Mouse (Mus musculus) hindbrain, embryonic 12.5 days (tissue): ENCODE results near the gene Zbtb8a. TPM values are rescaled to one million over a fixed set of nuclear protein-coding genes. Genes with fewer than 3 reads are reported as not detected.

Experiments
- ATAC-seq: fragments of 200-750 bp; cut with Nextera tagmentation; 2 replicates; pipeline ENCODE4 v1.8.0; 2017; ENCODE audit warnings: moderate TSS enrichment; ENCODE audit not compliant: low FRiP score
- H3K27ac ChIP-seq: fragments of 300-500 bp; sonication (generic); 2 replicates; pipeline ENCODE4 v1.5.1; 2016; ENCODE audit warnings: mild to moderate bottlenecking
- H3K27me3 ChIP-seq: fragments of 300-500 bp; sonication (generic); 2 replicates; pipeline ENCODE4 v1.6.1; 2016; ENCODE audit warnings: mild to moderate bottlenecking
- H3K36me3 ChIP-seq: fragments of 300-500 bp; sonication (generic); 2 replicates; pipeline ENCODE4 v1.6.1; 2016; ENCODE audit warnings: mild to moderate bottlenecking
- H3K4me1 ChIP-seq: fragments of 300-500 bp; sonication (generic); 2 replicates; pipeline ENCODE4 v1.6.1; 2016
- H3K4me2 ChIP-seq: fragments of 300-500 bp; sonication (generic); replicated peaks from 2 replicates; pipeline ENCODE4 v1.6.1; 2016; ENCODE audit warnings: mild to moderate bottlenecking
- H3K4me3 ChIP-seq: fragments of 300-500 bp; sonication (generic); 2 replicates; pipeline ENCODE4 v1.5.1; 2016; ENCODE audit warnings: mild to moderate bottlenecking
- H3K9ac ChIP-seq: fragments of 300-500 bp; sonication (generic); 2 replicates; pipeline ENCODE4 v1.6.1; 2016; ENCODE audit warnings: mild to moderate bottlenecking, moderate library complexity
- H3K9me3 ChIP-seq: fragments of 300-500 bp; sonication (generic); replicated peaks from 2 replicates; pipeline ENCODE4 v1.6.1; 2016; ENCODE audit warnings: mild to moderate bottlenecking
- WGBS: fragments of 180-500 bp; shearing (Covaris S2); methylation state at CpG from one replicate; pipeline ENCODE4 v1.1.7; 2016; 5-methylcytosine and 5-hydroxymethylcytosine counted together
- polyA plus RNA-seq: library from polyadenylated mRNA; unstranded; fragments of >200 nt; fragmentation: Nextera tagmentation; extraction: Ambion mirVana; gene quantifications from 2 replicates; pipeline ENCODE4 v1.2.1, GENCODE M21; 2016

The Zbtb8a gene
- polyA plus RNA-seq, 1 experiment from 2014 or later = 17.7 TPM

DNA sequence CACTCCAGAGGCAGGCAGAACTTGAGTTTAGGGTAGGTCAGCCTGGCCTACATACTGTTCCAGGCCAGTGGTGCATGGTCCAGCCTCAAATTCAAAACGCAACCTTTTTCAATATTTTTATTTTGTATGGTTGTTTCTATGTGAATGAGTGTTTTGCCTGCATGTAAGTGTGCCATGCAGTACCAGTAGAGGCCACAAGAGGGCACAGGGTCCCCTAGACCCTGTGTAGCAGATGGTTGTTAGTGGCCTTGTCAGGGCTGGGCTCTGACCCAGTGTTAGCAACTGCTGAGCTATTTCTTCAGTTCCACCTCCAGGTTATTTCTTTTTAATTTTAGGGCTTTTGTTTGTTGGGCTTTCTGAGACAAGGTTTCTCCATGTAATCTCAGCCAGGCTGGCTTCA is 27.3 kb downstream of the Zbtb8a start:
- Histone ChIP-seq H3K4me3 (no peak overlapping the region), H3K4me2 (no peak overlapping the region), H3K36me3 (peaks cover 31% of the 10 kb centered on the region), H3K4me1 (no peaks in the 10 kb centered on the region), H3K27ac (no peak overlapping the region), H3K9me3 (no peaks in the 10 kb centered on the region), H3K9ac (no peak overlapping the region), H3K27me3 (no peaks in the 10 kb centered on the region)
- ATAC-seq = no peak
- 11% methylated on average over 1 of the region's 1 CpGs for whole genome bisulfite sequencing

DNA sequence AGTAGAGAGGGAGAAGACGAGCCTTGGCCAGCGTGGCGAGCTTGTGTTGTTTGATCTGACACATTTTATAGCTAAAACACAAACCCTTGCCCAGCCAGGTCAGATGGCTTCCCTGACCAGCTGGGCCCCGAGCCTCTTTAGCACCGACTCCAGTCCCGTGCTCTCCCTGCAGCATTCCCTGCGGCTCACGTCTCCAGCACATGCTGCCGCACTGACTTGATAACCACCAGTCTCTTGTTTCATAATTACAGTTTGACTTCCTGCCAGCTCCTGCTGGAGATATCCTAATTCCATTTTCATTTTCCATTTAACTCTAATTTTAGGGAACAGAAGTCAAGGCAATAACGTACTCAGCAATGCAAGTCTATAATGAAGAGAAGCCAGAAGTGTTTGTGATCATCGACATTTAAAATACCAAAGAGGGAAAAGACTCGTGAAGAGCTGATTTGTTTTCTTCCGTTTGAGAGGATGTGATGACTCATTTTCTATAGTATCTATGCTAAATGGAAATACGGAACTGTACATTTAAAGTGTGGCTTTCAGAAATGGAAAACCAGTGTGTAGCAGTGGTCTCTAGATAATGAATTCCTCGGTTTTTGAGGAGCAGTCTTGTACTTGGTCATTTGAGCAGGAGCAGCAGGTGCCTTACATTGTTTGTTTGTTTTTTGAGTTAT is 31.3 kb downstream of the Zbtb8a start:
- ATAC-seq = no peak
- Histone ChIP-seq H3K9me3 (no peaks in the 10 kb centered on the region), H3K9ac (no peak overlapping the region), H3K4me2 (no peak overlapping the region), H3K36me3 (peaks cover 45% of the 10 kb centered on the region), H3K27me3 (no peaks in the 10 kb centered on the region), H3K4me3 (no peak overlapping the region), H3K27ac (no peak overlapping the region), H3K4me1 (no peaks in the 10 kb centered on the region)
- WGBS = 92% methylated on average over 15 of the region's 15 CpGs

DNA sequence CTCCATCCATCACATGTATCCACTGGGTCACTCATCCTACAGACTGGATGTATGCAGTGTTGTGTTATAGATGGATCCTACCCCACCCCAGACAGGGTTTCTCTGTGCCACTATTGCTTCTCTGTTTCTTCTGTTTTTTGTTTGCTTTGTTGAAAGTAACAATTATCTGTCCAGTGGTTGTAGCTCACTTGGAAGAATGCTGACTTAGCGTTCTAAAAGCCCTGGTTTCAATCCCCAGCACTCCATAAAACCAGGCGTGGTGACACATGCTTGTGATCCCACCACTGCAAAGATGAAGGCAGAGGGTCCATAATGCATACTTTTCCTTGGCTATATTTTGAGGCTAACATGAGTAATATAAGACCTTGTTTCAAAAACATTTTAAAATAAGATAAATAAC is 35.2 kb downstream of the Zbtb8a start:
- no peak overlapping the region for H3K4me3 ChIP-seq
- WGBS = 89% methylated on average over 2 of the region's 2 CpGs
- H3K9ac ChIP-seq = no peak overlapping the region
- H3K27me3 ChIP-seq = no peaks in the 10 kb centered on the region
- H3K4me1 ChIP-seq = no peaks in the 10 kb centered on the region
- H3K27ac ChIP-seq = no peak overlapping the region
- H3K36me3 ChIP-seq = peaks cover 41% of the 10 kb centered on the region
- no peaks in the 10 kb centered on the region for H3K9me3 ChIP-seq
- no peak overlapping the region for H3K4me2 ChIP-seq
- no peak for ATAC-seq

DNA sequence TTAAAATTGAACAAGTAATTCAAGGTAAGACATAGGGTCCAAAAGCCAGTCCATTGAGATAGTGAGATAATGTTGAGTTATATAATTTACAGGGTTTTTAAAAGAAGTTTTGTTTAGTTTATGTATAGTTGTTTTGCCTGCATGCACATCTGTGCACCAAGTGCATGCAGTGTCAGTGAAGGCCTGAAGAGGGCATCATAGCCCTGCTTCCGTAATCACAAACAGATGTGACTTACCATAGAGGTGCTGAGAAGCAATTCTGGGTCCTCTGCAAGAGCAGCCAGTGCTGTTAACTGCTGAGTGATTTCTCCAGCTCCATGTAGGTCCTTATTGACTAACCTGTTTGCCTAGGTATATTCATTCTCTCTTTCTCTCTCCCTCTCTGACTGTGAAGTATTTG is 36.0 kb downstream of the Zbtb8a start:
- Histone ChIP-seq H3K4me3 (no peak overlapping the region), H3K27me3 (no peaks in the 10 kb centered on the region), H3K9me3 (no peaks in the 10 kb centered on the region), H3K4me2 (no peak overlapping the region), H3K9ac (no peak overlapping the region), H3K36me3 (peaks cover 39% of the 10 kb centered on the region), H3K4me1 (no peaks in the 10 kb centered on the region), H3K27ac (no peak overlapping the region)
- WGBS = 89% methylated on average over 1 of the region's 1 CpGs
- no peak for ATAC-seq

DNA sequence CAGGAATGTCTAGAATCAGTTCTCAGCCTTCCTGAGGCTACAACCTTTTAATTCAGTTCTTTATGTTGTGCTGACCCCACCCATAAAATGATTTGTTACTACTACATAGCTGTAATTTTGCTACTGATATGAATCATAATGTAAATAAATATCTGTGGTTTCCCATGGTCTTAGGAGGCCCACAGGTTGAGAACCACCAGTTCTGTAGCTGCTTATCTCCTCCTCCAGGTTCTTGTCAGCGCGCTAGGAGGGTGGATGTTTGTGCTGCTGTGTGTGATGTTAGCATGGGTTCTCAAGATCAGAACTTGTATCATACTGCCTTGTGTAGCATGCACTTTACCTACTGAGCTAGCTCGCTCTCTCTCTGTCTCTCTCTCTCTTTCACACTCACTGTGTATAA is 38.2 kb downstream of the Zbtb8a start:
- ATAC-seq = no peak
- Histone ChIP-seq H3K27ac (no peak overlapping the region), H3K36me3 (peaks cover 28% of the 10 kb centered on the region), H3K4me2 (no peak overlapping the region), H3K9me3 (no peaks in the 10 kb centered on the region), H3K9ac (no peak overlapping the region), H3K4me3 (no peak overlapping the region), H3K27me3 (no peaks in the 10 kb centered on the region), H3K4me1 (peaks cover 3% of the 10 kb centered on the region)
- 100% methylated on average over 3 of the region's 3 CpGs for WGBS

DNA sequence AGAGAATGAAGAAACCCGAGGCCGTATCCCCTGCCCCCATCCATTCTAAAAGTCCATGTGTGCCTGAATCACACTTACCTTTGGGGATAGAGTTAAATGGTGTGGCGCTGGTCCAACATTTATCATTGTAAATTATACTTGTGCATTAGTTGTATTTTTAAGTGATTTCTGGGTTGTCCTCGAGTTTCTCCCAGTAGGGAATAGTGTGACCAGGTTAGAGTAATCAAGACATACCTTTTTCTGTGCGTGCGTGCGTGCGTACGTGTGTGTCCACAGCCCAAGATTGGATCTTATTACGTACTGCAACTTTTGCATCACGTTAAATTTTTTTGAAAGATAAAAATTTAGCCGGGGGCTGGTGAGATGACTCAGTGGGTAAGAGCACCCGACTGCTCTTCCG is 41.6 kb downstream of the Zbtb8a start:
- Histone ChIP-seq H3K9ac (peak overlapping the region; percentile 75), H3K4me2 (peak overlapping the region; percentile 88), H3K27me3 (no peaks in the 10 kb centered on the region), H3K9me3 (no peaks in the 10 kb centered on the region), H3K36me3 (peaks cover 11% of the 10 kb centered on the region), H3K27ac (peak overlapping the region; percentile 99), H3K4me1 (peaks cover 31% of the 10 kb centered on the region), H3K4me3 (peak overlapping the region; percentile 93)
- ATAC-seq = no peak
- WGBS = 53% methylated on average over 14 of the region's 14 CpGs

DNA sequence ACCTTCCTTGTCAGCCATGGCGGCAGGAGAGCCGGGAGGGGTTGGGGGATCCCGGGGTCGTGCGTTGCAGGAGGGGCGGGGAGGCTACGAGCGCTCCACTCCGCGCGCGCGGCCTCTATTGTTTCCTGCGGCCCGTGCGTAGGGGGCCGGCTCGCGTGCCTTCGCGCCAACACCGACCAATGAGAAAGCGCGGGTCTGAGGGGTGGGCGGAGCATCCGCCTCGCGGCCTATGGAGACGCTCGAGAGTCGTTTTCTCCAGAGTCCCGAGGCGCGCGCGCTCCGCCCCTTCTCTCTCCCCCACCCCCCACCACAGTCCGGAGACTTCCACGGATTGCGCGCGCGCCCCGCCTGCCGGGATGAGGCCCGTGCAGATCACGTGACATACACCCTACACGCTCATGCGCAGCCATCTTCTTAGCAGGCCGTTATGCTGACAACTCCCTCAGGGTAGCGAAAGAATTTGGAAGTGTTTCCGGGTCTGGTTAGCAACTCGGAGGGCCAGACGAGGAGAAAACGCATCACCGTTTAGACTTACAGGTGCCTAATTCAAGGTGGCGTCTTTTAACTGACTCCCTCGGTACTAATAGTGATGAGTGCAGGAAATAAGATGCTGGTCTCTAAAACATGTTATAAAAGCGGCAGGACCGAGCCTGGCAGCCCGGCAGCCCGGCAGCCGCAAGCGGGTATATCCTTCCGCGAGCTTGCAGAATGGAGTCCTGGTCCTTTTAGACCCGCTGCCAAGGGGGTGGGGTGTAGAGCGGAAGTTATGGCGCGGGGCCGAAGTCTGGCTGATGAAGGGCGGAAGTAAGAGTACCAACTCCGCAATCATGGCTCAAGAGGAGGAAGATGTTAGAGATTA is 42.5 kb downstream of the Zbtb8a start, which contains the start of the genes Rbbp4 and Zbtb8os:
TSS of gene Rbbp4 (minus strand) at position 155 of the 859 bp plus-strand sequence.
TSS of gene Zbtb8os (plus strand) at position 480 of the 859 bp plus-strand sequence.
- H3K27ac ChIP-seq = peak within 1 kb of the TSS; percentile 99
- H3K4me3 ChIP-seq = peak within 1 kb of the TSS; percentile 93
- peak within 1 kb of the TSS; percentile 88 for H3K4me2 ChIP-seq
- H3K9ac ChIP-seq = peak within 1 kb of the TSS; percentile 92
- H3K4me1 ChIP-seq = peaks cover 34% of the 10 kb centered on the region
- peaks cover 19% of the 10 kb centered on the region for H3K36me3 ChIP-seq
- no peaks in the 10 kb centered on the region for H3K9me3 ChIP-seq
- under 1% methylated on average over 71 of the region's 73 CpGs for WGBS
- no peaks in the 10 kb centered on the region for H3K27me3 ChIP-seq
- peak; percentile 99 for ATAC-seq

DNA sequence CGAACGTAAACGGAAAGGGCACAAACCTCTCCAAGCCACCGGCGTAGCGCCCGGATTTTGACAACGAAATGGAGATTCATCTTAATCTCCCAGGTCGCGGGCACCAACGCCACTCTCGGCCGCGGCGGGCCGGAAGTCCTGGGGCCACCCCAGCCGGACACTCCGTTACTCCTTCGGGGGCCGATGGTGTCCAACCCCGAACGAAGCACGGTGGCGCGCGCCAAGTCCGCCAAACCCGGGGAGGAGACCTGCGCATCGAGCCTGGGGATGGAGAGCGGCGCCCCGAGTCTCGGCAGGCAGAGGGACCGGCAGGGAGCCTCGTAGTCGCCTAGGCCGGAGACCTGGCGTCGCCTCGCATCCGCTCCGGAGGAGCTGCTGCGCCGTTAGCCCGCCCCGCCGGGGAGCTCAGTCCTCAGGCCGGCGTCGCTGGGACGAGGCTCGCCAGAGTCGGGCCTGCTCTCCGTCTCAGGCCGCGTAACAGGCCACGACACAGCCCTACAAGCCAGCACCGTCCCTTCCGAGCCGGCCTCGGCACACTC is 43.2 kb downstream of the Zbtb8a start:
- Histone ChIP-seq H3K9ac (peak overlapping the region; percentile 92), H3K27ac (peak overlapping the region; percentile 99), H3K27me3 (no peaks in the 10 kb centered on the region), H3K9me3 (no peaks in the 10 kb centered on the region), H3K4me1 (peaks cover 34% of the 10 kb centered on the region), H3K36me3 (peaks cover 19% of the 10 kb centered on the region), H3K4me3 (peak overlapping the region; percentile 93), H3K4me2 (peak overlapping the region; percentile 60)
- no peak for ATAC-seq
- under 1% methylated on average over 61 of the region's 62 CpGs for WGBS

DNA sequence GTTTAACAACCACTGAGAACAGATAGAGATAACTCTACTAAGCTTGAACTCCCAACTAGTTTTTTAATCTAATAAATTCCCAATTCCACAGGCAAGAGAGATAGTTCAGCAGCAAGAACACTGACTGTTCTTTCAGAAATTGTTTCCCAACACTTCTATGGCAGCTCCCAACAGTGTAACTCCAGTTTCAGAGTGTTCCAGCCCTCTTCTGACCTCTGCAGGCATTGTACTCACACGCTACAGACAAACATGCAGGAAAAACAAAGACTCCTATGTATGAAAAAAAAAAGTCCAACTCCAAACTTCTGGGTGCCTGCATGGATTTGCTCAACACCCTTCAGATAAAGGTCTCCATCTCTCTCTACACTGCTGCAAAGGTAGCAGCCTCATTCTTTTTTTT is 45.1 kb downstream of the Zbtb8a start:
- Histone ChIP-seq H3K36me3 (peaks cover 33% of the 10 kb centered on the region), H3K4me2 (peak overlapping the region; percentile 60), H3K4me1 (peaks cover 34% of the 10 kb centered on the region), H3K9ac (peak overlapping the region; percentile 92; the same call in 1 of the 2 replicates), H3K4me3 (peak overlapping the region; percentile 93), H3K27ac (no peak overlapping the region), H3K27me3 (no peaks in the 10 kb centered on the region), H3K9me3 (no peaks in the 10 kb centered on the region)
- 28% methylated on average over 1 of the region's 1 CpGs for WGBS
- no peak for ATAC-seq

DNA sequence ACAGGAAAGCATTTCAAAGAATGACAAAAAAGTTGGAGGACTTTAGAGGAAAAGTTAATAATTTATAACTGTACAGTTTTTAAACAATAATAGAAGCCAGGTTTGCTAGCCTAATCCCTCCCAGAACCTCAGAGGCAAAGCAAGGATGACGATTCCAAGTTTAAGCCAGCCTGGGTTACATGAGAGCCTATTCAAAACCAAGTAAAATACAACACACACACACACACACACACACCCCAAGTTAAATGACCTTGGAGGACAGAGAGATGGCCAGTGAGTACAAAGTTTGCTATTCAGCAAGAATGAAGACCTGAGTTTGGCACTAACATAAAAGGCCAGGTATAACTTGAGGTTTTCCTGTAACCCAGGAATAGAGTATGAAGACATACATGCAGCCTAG is 51.7 kb downstream of the Zbtb8a start:
- WGBS = 96% methylated on average over 1 of the region's 1 CpGs

DNA sequence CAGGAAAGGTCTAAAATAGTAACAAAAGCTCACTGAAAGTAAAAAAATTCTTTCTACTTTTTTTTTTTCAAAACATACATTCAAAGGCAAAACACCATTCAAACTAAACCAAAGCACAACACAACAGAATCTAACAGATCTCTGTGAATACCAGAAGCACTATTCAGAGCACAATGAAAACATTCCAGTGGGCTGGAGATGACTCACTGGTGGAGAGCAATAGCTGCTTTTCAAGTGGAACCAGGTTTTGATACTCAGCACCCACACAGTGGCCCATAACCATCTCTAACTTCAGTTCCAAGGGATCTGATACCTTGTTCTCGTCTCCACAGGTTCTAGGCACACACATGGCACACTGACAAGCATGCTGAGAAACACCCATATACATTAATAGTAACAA is 53.2 kb downstream of the Zbtb8a start:
- 88% methylated on average over 1 of the region's 1 CpGs for WGBS
- Histone ChIP-seq H3K4me3 (no peak overlapping the region), H3K36me3 (peaks cover 60% of the 10 kb centered on the region), H3K4me1 (no peaks in the 10 kb centered on the region), H3K27me3 (no peaks in the 10 kb centered on the region), H3K4me2 (no peak overlapping the region), H3K9me3 (no peaks in the 10 kb centered on the region), H3K9ac (no peak overlapping the region), H3K27ac (no peak overlapping the region)
- ATAC-seq = no peak

More for the DNA sequence above, 51.7 kb downstream of the Zbtb8a start:
- peaks cover 53% of the 10 kb centered on the region for H3K36me3 ChIP-seq
- H3K9me3 ChIP-seq = no peaks in the 10 kb centered on the region
- no peak for ATAC-seq
- H3K27me3 ChIP-seq = no peaks in the 10 kb centered on the region
- H3K27ac ChIP-seq = no peak overlapping the region
- H3K4me2 ChIP-seq = no peak overlapping the region
- H3K4me1 ChIP-seq = peaks cover 3% of the 10 kb centered on the region; the same call in 1 of the 2 replicates
- H3K9ac ChIP-seq = no peak overlapping the region
- H3K4me3 ChIP-seq = no peak overlapping the region

DNA sequence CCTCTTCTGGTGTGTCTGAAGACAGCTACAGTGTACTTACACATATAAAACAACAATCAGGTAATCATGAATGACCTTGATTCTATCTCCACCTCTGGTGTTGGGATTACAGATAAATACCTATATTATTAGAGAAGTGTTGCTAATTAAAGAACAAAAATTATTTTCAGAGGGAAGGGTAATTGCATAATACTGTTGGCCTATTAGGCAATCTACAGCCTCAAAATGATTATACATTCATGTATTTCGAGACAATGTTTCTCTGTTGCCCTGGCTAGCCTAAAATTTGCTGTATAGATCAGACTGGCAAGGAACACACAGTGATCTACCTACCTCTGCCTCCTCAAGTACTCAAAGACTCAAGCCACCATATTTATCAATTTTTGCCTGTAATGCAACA is 54.4 kb downstream of the Zbtb8a start:
- no peak for ATAC-seq
- 91% methylated on average over 1 of the region's 1 CpGs for WGBS
- Histone ChIP-seq H3K9ac (no peak overlapping the region), H3K27ac (no peak overlapping the region), H3K9me3 (no peaks in the 10 kb centered on the region), H3K4me3 (no peak overlapping the region), H3K4me2 (no peak overlapping the region), H3K4me1 (no peaks in the 10 kb centered on the region), H3K36me3 (peaks cover 60% of the 10 kb centered on the region), H3K27me3 (no peaks in the 10 kb centered on the region)
